Mouse (Mus musculus) kidney, postnatal 0 days (tissue): ENCODE data around the gene Tnfrsf11a. TPM values are rescaled to one million over a fixed set of nuclear protein-coding genes. Genes with fewer than 3 reads are reported as not detected.
A peak's percentile ranks its signal among the peaks of the same experiment; 100 is the strongest.
"Not testable (repeated sequence)": the region's sequence is repeated elsewhere in the genome, so short reads cannot be mapped to it uniquely, and the experiment has no call there.

Experiments
- ATAC-seq: fragments of 200-750 bp; cut with Nextera tagmentation; replicated peaks from 2 replicates; pipeline ENCODE4 v1.8.0; 2017; ENCODE audit warnings: low read depth, moderate number of reproducible peaks, moderate TSS enrichment, moderate library complexity; ENCODE audit not compliant: low FRiP score
- DNase-seq: peaks from one replicate; pipeline ENCODE4 v3.0.0-alpha.2; 2016; ENCODE audit warnings: low spot score
- H3K27ac ChIP-seq: fragments of 300-500 bp; sonication (generic); 2 replicates; pipeline ENCODE4 v1.5.1; 2014; ENCODE audit warnings: mild to moderate bottlenecking
- H3K27me3 ChIP-seq: fragments of 300-500 bp; sonication (generic); 2 replicates; pipeline ENCODE4 v1.6.1; 2014; ENCODE audit warnings: low read length, mixed read lengths; ENCODE audit not compliant: insufficient read depth
- H3K36me3 ChIP-seq: fragments of 300-500 bp; sonication (generic); 2 replicates; pipeline ENCODE4 v1.6.1; 2014; ENCODE audit warnings: low read length, mixed read lengths; ENCODE audit not compliant: insufficient read depth
- H3K4me1 ChIP-seq: fragments of 300-500 bp; sonication (generic); replicated peaks from 2 replicates; pipeline ENCODE4 v1.6.1; 2014; ENCODE audit warnings: antibody characterized with exemption, low read length, mixed read lengths; ENCODE audit not compliant: insufficient read depth
- H3K4me2 ChIP-seq: fragments of 300-500 bp; sonication (generic); 2 replicates; pipeline ENCODE4 v1.6.1; 2014; ENCODE audit warnings: mild to moderate bottlenecking, low read length, moderate library complexity, mixed read lengths
- H3K4me3 ChIP-seq: fragments of 300-500 bp; sonication (generic); replicated peaks from 2 replicates; pipeline ENCODE4 v1.5.1; 2014; ENCODE audit warnings: low read depth, low read length
- H3K9ac ChIP-seq: fragments of 300-500 bp; sonication (generic); 2 replicates; pipeline ENCODE4 v1.6.1; 2014; ENCODE audit warnings: low read depth, low read length
- H3K9me3 ChIP-seq: fragments of 300-500 bp; sonication (generic); replicated peaks from 2 replicates; pipeline ENCODE4 v1.6.1; 2016; ENCODE audit warnings: low read length, inconsistent platforms, mixed read lengths
- CTCF ChIP-seq: IDR thresholded peaks from 2 replicates; pipeline ENCODE4 v1.5.1; 2016; ENCODE audit warnings: antibody characterized with exemption, low read depth, mild to moderate bottlenecking, moderate library complexity
- WGBS: fragments of 180-500 bp; shearing (Covaris S2); extraction: QIAGEN DNeasy Blood & Tissue Kit; methylation state at CpG from one replicate; pipeline ENCODE4 v1.1.7; 2014; 5-methylcytosine and 5-hydroxymethylcytosine counted together
- polyA plus RNA-seq: library from polyadenylated mRNA; unstranded; fragments of >200 nt; fragmentation: Nextera tagmentation; extraction: Ambion mirVana; gene quantifications from 2 replicates; pipeline ENCODE4 v1.2.1, GENCODE M21; 2015

Tnfrsf11a gene
- polyA plus RNA-seq, 1 experiment from 2014 or later: 2.4 TPM

DNA sequence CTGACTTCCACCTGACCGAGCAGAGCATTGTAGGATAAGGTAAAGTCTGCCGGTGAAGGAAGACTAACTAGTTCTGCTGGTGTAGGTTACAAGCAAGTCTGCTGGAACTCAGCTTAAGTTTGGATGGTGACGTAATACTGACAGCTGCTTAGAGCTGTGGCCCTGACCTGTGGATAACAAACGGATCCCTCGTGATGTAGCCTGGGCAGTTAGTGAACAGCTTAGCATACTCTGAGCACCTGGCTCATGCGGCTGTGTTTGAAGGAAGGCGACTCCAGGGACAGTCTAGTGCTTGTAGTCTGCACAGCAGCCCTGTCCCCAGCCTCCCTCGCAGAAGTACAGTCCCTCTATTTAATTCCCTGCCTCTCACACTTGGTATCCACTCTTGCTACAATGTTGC lies 14.9 kb upstream of the Tnfrsf11a start:
- Histone ChIP-seq H3K4me3 (no peak overlapping the region), H3K9me3 (no peaks in the 10 kb centered on the region), H3K4me1 (no peaks in the 10 kb centered on the region), H3K27me3 (no peaks in the 10 kb centered on the region), H3K4me2 (no peak overlapping the region), H3K27ac (no peak overlapping the region), H3K36me3 (no peaks in the 10 kb centered on the region), H3K9ac (no peak overlapping the region)
- ATAC-seq (no peak), DNase-seq (no peak)
- TF ChIP-seq CTCF: no peak
- WGBS: 60% methylated on average over 8 of the region's 8 CpGs

DNA sequence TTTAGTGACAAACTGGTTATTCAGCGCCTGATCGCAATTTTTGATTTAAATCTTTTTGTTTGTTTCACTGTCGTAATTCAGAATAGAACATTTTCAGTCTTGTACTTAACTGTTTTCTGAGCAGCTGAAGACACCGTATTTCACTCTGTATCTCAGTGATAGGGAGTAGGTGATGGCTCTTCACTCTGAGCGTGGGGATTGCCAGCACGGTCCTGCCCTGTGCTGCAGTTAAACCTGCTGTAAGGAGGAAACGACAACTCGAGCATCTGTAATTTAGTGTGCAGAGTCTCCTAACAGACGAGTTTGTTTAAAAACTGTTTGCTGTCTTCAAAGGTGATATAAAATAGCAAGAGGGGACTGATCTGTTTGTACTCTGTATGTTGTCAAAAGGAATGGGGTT lies 14.4 kb upstream of the Tnfrsf11a start:
- WGBS: 46% methylated on average over 9 of the region's 9 CpGs
- not testable (repeated sequence) for H3K27me3 ChIP-seq, ATAC-seq, H3K9ac ChIP-seq, H3K4me1 ChIP-seq, H3K9me3 ChIP-seq, H3K4me3 ChIP-seq, H3K36me3 ChIP-seq, H3K27ac ChIP-seq, DNase-seq, H3K4me2 ChIP-seq

DNA sequence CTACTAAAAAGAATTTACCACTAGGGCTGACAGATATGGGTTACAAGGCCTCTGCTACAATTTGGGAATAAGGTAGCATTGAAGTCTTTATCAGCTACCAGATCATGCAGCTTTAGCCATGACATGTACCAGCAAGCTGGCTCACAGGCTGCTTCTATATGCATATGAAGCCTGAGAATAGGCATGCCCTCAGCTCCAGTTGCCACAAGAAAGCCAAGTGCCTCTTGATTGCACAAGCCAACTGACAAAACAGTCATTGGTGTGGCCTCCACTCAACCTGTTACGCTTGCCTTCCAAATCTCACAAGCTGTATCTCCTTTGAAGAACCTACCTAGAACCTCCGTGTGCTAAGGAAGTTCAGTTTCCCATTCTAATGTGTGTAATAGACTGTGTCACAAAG lies 12.1 kb upstream of the Tnfrsf11a start:
- H3K4me2 ChIP-seq: no peak overlapping the region
- H3K36me3 ChIP-seq: no peaks in the 10 kb centered on the region
- no peak for TF ChIP-seq CTCF
- H3K27ac ChIP-seq: no peak overlapping the region
- H3K4me3 ChIP-seq: no peak overlapping the region
- no peak for ATAC-seq
- H3K27me3 ChIP-seq: no peaks in the 10 kb centered on the region
- DNase-seq: no peak
- 86% methylated on average over 2 of the region's 2 CpGs for WGBS
- H3K9me3 ChIP-seq: no peaks in the 10 kb centered on the region
- no peaks in the 10 kb centered on the region for H3K4me1 ChIP-seq
- H3K9ac ChIP-seq: no peak overlapping the region

DNA sequence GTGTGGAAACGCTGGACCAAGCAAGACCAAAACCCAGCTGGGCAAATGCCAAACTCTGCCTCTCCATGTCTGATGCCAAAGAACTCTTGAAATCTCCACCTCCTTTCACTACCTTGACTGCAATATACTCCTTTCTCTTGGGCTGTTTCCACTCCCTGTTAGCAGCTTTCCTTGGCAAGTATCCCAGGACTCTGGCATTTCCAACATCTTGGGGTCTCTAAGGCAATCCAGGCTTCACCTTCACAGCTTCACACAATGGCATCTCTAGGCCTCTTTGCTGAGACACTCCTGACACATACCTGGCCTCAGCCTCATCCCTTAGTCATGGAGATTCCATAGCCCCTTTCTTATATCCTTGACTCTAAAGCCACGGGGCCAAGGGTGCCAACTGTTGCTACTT lies 9.8 kb upstream of the Tnfrsf11a start:
- ATAC-seq (no peak), DNase-seq (no peak)
- no peak for TF ChIP-seq CTCF
- H3K4me2 ChIP-seq: no peak overlapping the region
- no peaks in the 10 kb centered on the region for H3K27me3 ChIP-seq
- WGBS: 85% methylated on average over 2 of the region's 2 CpGs
- H3K36me3 ChIP-seq: no peaks in the 10 kb centered on the region
- H3K27ac ChIP-seq: no peak overlapping the region
- no peaks in the 10 kb centered on the region for H3K4me1 ChIP-seq
- no peak overlapping the region for H3K4me3 ChIP-seq
- H3K9me3 ChIP-seq: no peaks in the 10 kb centered on the region
- H3K9ac ChIP-seq: no peak overlapping the region

DNA sequence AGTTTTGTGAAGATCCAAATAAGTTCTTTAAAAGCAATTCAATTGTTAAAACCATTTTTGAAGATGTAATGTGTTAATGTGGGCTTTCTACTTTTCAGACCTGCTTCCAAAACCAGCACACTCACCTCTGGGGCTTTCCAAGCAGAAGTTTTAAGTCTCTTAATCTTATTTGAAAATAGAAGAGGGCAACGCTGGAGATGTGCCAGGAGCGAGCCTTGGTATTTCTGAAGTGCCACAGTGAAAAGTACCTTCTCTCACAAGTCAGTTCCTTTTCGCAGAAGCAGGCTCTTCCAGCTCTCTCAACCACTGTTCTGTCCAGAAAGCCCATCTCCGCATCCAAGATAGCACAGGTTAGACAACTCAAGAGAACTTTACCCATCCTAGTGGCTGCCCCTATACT lies 4.1 kb upstream of the Tnfrsf11a start:
- no peak for TF ChIP-seq CTCF
- no peak for DNase-seq
- Histone ChIP-seq H3K4me2 (no peak overlapping the region), H3K27me3 (no peaks in the 10 kb centered on the region), H3K27ac (no peak overlapping the region), H3K9ac (no peak overlapping the region), H3K36me3 (no peaks in the 10 kb centered on the region), H3K4me1 (peaks cover 4% of the 10 kb centered on the region; the same call in 1 of the 2 replicates), H3K9me3 (no peaks in the 10 kb centered on the region), H3K4me3 (no peak overlapping the region)
- 90% methylated on average over 4 of the region's 4 CpGs for WGBS
- no peak for ATAC-seq

DNA sequence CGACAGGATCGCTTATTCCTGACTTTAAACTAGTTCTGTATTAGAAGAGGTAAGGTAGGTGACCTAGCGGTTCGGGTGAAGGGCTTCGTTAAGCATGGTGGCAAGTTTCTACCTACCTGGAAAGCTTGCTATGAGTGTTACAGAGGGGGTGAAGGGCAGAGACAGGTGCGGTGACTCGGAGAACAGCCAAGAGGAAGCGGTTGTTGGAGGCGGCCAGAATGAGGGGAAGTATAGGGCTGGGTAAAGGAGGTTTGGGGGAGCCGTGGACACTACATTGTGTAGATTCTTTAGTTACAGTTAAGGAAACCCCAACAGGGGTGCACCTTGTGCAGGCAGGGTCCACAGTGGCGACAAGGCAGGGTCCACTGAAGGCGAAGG lies 450 bp upstream of the Tnfrsf11a start:
- WGBS: 28% methylated on average over 12 of the region's 12 CpGs
- peak overlapping the region; percentile 69; the same call in 1 of the 2 replicates for H3K9ac ChIP-seq
- no peak for ATAC-seq

DNA sequence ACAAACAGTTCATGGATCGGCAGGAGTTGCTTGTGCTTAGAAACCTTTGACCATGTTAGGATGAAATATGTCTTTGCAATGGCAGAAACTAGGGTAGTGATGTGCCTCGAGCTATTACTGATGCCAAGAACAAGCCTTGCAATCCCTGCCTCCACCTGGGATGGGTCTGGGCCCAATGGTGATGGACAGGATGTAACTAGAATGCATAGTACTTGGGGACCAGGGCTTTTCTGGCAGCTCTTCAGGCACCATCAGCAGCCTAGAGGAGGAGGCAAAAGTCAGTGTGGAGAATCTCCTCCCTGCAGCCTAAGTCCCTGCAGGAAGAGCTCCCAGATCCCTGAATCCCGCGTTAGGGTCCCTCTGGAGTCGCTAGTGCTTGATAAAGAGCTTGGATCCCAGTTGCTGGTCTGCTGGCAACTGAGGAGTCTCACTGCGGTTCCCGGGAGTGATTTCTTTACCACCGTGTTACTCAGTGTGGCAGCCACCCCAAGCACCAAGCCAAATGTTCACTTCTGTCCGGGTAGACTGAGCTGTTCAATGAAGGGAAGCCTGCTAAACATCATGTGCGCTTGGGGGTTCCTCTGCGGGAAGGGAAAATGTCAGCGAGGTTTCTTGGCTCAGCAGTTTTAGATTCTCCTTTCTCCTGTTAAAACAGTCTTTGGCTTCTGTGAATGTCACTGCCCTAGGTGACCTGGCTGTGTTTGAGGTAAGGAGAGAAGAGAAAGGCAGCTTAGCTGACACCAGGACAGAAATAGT lies 1.1 kb downstream of the Tnfrsf11a start:
- no peak overlapping the region for H3K27ac ChIP-seq
- 20% methylated on average over 12 of the region's 12 CpGs for WGBS

More for the DNA sequence above, 450 bp upstream of the Tnfrsf11a start:
- Histone ChIP-seq H3K27me3 (no peaks in the 10 kb centered on the region), H3K9me3 (no peaks in the 10 kb centered on the region), H3K27ac (no peak overlapping the region), H3K4me1 (peaks cover 6% of the 10 kb centered on the region), H3K4me3 (peak overlapping the region; percentile 66), H3K4me2 (peak overlapping the region; percentile 100), H3K36me3 (no peaks in the 10 kb centered on the region)
- no peak for TF ChIP-seq CTCF
- no peak for DNase-seq

More for the DNA sequence above, 1.1 kb downstream of the Tnfrsf11a start:
- Histone ChIP-seq H3K9ac (no peak overlapping the region), H3K4me2 (peak overlapping the region; percentile 100), H3K4me3 (peak overlapping the region; percentile 66), H3K36me3 (no peaks in the 10 kb centered on the region), H3K9me3 (no peaks in the 10 kb centered on the region), H3K4me1 (peaks cover 9% of the 10 kb centered on the region), H3K27me3 (no peaks in the 10 kb centered on the region)
- peak; percentile 15 for DNase-seq
- TF ChIP-seq CTCF: no peak
- no peak for ATAC-seq
